Mouse (Mus musculus) Muller cell, postnatal 12 days (primary cell): ENCODE data around the gene Trrap.

Source experiments
- DNase-seq: peaks from one replicate; pipeline ENCODE4 v3.0.0-alpha.2; 2015; ENCODE audit errors: inconsistent ontology term

The Trrap gene

DNA sequence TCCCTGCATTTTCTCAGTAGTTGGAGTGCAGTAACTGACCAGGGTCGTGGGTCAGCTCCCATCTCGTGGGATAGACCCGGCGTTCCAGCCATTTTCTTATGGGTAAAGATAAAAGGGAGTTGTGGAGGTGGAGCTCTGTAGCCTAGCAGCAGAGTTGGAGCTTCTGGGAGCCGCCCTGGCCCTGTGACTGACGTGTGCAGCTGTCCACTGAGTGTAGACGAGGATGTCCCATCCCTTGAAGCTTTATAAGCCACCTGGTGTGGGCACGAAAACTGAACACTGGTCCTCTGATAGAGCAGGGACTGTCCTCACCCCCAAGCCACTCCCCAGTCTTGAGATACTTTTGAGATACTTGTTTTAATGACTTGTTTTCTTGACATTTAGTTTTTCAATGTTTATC, 13.1 kb downstream of the Trrap start:
- no peak for DNase-seq

DNA sequence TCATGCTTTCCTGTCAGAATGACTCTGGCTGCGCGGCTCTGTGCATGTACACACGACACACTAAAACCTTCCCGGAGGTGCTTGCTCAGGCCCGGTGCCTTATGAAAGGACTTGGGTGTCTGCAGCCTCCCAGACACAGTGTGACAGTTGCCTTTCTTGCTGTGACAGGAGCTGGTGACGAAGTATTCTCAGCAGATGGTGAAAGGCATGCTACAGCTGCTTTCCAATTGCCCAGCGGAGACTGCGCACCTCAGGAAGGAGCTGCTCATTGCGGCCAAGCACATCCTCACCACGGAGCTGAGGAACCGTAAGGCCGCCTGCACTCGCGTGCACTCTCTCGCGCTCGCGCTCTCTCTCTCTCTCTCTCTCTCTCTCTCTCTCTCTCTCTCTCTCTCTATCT, 18.9 kb downstream of the Trrap start:
- no peak for DNase-seq

DNA sequence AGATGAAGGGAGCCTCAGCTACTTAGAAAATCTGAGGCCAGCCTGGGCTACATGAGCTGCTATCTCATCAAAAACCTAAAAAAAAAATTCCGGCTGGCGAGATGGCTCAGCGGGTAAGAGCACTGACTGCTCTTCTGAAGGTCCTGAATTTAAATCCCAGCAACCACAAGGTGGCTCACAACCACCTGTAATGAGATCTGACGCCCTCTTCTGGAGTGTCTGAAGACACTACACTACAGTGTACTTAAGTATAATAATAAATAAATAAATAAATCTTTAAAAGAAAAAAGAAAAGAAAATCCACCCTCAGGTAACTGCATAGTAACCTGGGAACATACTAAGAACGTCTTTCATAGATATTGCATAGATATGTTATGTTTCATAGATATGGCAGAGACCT, 25.8 kb downstream of the Trrap start:
- no peak for DNase-seq

DNA sequence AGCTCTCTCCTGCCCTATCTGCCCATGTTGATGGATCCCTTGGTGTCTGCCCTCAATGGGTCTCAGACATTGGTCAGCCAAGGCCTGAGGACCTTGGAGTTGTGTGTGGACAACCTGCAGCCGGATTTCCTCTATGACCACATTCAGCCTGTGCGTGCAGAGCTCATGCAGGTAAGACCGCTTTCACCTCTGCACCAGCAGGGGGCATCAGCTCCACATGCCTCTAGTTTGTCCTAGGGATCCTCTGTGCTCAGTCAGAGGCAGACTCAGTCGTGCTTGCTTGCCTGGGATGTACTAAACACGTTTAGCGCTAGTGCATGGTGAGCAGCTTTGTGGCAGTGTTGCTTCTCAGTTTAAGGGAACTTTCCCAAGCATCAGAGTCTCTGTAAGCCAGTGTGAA, 27.2 kb downstream of the Trrap start:
- no peak for DNase-seq

DNA sequence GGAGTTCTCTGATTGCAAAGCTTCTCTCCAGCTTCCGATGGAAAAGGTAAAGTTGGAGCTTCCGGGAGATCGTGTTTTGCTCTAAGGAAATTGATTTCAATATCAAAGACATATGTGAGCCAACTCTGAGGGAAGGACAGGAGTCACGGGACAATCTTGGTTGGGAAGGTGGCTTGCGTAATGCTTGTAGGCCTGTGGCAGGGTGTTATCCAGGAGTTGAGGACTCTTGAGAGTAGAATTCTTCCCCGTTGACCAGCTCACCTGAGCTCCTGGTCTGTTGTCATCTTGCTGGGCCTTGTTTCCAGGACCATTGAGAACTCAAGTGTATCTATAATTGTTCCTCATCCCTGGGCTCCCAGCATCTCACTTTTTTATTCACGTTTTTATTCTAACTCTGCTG, 29.6 kb downstream of the Trrap start:
- DNase-seq = no peak

DNA sequence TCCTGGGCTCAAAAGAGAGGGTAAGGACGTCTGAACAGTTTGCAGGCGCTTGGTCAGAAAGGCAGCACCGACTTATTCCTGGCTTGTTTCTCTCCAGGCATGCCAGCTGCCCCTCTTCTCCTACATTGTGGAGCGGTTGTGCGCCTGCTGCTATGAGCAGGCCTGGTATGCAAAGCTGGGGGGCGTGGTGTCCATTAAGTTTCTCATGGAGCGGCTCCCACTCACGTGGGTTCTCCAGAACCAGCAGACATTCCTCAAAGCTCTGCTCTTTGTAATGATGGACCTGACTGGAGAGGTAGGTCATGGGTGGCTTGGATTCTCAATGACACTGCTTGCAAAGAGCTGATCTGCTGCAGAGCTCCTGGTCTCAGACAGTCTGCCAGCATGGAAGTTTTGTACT, 35.5 kb downstream of the Trrap start:
- no peak for DNase-seq

DNA sequence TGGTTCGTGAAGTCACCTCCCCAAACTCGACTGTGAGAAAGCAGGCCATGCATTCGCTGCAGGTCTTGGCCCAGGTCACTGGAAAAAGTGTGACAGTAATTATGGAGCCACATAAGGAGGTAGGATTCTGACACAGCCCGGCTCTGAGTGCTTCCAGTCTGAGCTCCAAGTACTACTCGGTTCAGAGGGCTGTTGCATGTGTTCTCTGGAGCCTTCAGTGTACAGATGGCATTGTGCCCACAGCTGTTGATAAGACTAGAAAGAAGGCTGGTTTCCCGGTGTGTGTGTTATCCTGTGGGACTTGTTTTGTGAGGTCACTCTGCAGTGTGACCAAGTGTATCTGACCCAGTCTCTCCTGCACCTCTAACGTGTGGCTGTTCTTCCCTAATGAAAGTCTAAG, 36.6 kb downstream of the Trrap start:
- no peak for DNase-seq

DNA sequence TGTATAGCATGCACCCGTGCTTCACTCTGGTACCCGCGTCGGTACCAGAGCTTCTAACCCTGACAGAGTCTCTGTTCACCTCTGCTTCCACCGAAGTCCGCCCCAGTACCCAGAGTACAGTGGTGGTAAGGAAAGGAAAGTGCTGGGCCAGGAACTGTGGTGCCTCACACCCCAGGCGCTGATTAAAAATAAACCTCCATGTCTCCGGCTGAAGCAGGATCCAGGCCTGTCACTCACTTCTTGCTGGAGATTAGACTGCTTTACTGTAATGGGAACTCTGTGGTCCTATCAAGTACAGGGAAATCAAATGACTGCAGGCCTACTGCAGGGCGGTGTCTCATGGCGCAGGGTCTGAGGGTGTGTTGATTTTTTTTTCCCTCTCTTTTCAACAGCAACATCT, 39.4 kb downstream of the Trrap start:
- DNase-seq = no peak

DNA sequence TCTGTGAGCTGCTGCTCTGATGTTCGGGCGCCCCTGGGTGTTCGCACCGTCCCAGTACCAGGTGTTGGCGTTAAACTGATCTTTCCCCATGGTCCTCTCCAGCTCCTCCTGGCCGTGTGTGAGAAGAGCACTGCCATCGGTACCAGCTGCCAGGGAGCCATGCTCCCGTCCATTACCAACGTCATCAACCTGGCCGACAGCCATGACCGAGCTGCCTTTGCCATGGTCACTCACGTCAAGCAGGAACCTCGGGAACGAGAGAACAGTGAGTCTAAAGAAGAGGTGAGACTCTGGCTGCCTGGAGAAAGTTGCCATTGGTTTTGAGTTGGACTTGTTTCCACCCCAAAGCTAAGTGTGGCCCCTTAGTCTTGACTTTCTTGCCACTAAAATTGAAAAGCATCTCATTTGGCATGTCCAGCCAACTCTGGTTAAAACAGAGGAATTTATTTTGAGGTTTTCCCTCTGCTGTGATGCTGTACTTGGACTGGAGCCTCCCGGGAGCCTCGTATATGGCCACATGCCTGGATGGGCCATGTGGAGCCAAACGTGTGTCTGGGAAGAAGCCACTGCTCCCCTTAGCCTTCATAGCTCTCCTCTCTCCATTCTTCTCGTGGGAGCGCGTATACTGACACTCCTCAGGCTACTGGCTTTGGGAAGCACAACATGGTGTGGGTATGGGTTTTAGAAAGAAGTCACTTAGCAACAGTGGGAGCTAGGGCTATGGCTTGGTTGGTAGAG, 61.0 kb downstream of the Trrap start:
- DNase-seq = peak; percentile 21

DNA sequence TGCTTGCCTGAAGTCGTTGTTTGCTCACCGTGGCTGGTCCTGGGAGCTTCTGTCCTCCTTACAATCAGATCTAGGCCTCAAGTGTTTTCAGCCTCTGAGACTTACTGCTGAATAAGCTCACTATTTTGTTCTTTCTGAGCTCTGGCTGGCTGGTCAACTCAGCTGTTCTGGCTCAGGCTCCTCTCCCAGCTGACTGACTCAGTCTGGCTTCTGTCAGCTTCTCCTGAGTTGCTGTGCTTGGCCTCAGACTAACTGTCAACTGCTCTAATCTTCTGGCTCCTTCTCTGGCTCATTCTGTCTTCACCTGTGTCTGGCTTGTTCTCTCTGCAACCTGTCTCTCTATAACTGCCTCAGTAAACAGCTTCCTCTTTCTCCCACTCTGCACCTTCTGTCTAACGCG, 62.1 kb downstream of the Trrap start:
- DNase-seq = no peak

DNA sequence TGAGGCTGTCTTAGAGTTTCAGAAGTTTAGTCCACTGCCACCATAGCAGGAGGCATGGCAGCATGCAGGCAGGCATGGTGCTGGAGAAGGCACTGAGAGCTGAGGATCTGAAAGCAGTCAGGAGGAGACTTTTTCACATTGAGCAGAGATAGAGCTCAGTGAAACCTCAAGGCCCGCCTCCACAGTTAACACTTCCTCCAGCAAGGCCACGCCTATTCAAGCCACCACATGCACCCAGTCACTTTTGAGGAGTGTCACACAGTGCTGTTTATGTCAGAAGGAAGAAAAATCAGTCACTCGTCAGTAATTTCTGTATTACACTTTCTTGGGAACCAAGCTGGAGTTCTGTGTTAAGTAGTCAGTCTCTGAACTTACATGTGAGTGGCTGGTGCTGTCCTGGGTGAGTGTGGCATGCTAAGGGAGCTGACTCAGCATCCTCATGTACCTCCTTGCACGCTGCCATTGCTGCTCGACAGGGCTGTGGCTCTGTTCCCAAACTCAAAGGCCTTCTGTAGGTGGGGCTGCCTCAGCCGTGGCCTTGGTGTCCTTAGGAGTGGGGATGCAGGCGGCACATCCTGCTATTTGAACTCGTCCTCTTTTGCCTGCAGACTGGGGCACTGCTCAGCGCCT, 64.4 kb downstream of the Trrap start:
- DNase-seq = no peak

DNA sequence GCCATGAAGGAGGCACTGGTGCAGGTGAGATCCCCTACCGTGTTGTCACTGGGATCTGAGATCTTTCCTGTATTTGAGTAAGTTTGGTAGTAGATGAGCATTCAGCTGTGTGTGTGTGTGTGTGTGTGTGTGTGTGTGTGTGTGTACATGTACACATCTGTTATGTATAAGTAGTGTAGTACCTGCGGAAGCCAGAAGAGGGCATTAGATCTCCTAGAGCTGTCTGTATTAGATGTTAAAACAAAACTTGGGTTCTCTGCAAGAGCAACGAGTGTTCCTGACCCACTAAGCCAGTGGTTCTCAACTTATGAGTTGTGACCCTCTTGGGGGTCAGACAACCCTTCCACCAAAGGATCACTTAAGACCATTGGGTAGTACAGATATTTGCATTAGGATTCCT, 68.6 kb downstream of the Trrap start:
- DNase-seq = no peak

DNA sequence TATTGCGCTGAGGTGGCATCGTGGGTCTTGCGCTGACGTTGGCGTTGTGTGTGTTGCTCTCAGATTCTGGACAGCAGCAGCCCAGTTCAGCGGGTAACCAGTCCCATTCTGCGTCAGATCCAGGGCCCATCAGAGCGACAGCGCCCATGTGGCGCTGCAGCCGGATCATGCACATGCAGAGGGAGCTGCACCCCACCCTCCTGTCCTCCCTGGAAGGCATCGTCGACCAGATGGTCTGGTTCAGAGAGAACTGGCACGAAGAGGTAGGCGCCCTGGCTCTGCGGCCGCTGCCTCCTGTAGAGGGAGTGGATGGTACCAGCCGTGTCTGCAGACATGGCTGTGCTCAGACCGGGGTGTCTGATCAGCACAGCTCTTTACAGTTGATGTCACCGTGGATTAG, 77.8 kb downstream of the Trrap start:
- DNase-seq = no peak

DNA sequence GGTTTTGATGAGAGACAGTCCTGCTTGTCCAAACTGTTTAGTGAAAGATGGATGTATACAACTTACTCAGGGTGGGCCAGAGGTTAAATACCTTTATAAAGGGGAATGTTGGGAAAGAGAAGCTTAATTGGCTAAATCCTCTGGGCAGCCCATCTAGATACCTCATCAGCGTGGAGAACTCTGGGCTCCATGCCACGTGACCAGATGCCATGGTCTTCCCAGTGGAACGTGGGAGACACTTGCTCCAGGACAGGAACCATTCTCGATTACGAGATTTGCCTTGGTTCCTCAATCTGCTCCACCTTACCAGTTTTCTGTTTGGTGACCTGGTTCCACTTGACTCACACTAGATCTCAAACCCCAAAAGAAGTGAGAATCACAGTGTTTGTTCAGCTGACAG, 81.2 kb downstream of the Trrap start:
- DNase-seq = peak; percentile 10

DNA sequence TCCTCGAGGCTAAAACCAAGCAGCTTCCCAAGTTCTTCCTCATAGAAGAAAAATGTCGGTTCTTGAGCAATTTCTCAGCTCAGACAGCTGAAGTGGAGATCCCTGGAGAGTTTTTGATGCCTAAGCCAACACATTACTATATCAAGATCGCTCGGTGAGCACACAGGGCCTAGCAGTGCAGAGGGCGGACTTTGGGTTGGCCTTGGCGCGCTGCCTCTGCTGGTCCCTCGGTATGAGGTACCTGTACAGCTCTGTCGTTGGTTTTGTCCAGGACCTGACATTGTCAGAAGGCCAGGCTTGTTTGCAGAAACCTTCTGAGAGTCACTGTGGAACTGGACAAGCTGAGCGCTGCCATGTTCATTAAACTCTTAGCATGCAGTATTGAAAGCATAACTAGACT, 82.4 kb downstream of the Trrap start:
- no peak for DNase-seq

DNA sequence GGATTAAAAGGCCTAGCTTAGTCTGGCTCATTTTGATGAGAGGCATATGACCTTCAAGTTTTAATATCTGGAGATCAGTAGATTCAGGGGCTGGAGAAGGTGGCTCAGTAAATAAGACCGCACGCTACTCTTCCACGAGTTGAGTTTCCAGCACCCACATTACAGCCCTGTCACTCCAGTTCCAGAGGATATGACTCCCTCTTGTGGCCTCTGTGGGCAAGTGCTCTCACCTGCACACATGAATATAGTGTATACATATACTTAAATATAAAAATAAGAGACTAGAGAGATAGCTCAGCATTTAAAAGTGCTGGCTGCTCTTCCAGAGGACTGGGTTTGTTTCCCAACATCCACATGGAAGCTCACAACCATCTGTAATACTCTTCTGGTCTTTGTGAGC, 84.3 kb downstream of the Trrap start:
- DNase-seq = no peak

DNA sequence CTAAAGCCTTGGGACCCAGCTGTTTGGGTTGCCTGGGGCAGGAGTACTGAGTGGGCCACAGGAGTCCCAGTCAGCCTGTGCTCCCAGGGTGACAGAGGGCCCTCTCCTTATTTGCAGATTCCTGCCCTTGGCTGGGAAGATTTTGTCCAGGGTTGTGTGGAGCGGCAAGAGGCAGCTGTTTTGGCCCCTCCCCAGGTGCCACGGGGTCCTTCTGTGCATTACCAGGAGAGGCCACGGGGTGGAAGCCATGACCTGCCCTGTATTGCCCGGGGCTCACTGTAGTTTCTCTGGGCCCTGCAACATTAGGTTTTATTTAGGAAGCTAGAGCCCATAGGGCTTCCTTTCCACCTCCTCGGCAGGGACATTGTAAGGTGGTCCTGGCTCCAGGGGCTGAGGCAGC, 86.4 kb downstream of the Trrap start:
- no peak for DNase-seq

DNA sequence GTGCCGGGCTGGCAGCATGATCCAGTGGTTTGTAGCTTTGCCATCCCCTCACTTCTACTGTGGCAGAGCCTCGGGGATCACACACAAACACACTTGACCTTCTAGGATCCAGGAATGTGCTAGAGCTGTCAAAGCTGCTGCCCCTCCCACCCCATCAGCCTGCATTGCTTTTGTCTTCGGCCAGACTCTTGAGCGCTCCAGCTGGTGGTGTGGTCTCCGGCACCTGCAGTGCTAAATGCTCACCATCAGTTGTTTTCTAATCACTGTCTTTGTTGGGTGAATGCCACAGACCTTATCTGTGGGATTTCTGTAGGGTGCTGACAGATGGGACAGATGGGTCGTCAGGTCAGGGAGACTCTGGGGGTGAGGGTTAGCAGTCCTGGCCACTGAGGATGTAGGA, 88.4 kb downstream of the Trrap start:
- no peak for DNase-seq

DNA sequence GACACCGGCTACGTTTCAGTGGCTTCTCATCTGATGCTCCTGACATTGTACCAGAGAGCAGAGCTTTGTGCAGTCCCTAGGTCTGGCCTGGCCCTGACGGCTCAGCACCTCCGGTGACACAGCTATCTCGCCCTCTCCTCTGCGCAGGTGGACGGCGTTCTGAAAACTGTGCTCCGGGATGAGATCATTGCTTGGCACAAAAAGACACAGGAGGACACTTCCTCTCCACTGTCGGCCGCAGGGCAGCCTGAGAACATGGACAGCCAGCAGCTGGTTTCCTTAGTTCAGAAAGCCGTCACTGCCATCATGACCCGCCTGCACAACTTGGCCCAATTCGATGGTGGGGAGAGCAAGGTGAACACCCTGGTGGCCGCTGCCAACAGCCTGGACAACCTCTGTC, 91.0 kb downstream of the Trrap start:
- DNase-seq = no peak

DNA sequence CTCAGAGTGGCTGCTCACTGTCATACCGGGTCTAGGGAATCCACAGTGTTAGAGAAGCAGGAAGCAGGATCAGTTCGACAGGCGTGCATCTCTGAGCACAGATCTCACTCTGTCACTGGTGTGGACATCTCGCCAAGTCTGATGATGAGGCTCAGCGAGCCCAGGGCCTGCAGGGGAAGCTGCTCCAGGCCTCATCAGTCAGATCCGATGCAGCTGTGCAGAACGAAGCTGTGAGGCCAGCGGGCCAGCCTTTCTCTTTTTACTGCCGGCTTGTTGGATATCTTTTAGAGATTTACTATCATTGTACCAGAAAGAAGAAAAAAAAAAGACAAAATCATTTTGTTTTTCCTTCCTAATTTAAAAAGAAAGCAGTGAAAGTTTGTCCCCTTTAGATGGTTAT, 91.8 kb downstream of the Trrap start:
- no peak for DNase-seq

DNA sequence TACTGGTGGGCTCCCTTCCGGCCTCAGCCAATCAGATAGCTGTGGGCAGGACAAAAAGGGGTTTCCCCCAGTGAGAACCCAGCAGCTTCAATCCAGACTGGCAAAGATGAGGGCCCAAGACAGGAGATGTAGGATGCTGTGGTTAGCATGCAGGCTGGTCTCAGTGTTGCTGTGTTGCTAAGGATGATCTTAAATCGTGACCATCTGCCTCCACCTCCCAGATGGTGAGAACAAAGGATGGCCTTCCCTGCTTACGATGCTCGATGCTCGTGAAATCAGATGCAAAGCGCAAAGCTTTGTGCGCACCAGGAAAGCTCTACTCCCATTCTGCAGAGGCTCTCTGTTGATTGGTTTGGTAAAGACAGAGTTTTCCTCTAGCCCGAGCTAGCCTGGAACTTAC, 93.4 kb downstream of the Trrap start:
- no peak for DNase-seq

DNA sequence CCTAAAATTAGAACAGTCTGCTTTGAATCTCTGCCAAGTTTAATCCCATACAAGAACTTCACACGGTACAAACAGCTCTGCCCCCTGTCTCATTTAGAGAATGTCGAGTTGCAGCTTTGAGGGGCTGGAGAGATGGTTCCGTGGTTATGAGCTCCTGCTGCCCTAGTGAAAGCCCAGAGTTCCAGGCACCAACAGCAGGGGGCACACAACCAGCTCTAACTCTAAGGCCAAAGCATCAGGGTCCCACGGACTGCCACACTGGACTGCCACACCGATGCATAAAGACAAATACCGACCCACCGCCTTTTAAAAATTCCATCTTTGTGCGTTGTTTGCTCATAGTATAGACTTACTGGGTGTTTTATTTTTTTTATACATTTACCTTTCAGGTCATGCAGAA, 99.4 kb downstream of the Trrap start:
- peak; percentile 14 for DNase-seq

DNA sequence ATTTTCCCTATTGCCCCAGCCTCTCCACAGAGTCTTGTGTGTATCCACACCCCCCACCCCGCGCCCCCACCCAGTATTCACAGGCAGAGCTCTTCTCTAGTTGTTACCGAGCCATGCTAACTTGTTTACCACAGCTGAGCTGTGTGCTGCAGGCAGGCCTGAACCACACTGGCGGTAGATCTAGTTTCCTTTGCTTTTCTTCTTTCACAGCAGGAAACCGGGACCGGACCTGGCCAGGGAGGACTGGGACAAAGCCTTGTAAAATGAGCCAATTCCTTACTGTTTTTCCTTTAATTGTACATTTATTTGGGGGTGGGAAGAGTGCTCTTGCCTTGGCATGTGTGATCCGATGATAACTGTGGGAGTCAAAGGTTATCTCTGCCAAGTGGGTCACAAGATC, 101.9 kb downstream of the Trrap start:
- DNase-seq = no peak

DNA sequence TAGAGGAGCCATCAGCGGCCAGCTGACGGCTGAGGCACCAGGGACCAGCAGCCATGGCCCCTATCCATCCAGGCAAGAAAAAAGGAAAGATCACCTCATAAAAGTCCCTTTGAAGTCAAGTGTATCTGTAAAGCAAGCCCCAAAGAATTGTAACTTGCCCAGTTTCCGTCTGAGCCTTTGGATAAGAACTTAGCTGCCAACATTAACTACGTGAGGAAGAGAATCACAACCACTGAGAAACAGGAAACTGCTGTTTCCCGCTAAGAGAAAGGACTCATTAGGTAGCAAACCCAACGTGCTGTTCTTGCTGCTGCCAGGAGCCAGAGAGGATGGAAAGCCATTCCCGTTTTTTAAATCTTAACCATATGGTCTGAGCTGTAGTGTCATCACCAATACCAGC, 103.2 kb downstream of the Trrap start:
- DNase-seq = no peak
